Mouse (Mus musculus) heart, adult 2 months (tissue): ENCODE results near the gene E2f4. TPM values are rescaled to one million over a fixed set of nuclear protein-coding genes. Genes with fewer than 3 reads are reported as not detected.

Experiments
- DNase-seq, 2 experiments: peaks; one replicate each; pipeline ENCODE4 v3.0.0; 2021
- H3K27ac ChIP-seq: fragments of 200-600 bp; 2 replicates; pipeline ENCODE4 v1.8.1; 2022
- H3K27me3 ChIP-seq: fragments of 200-500 bp; 2 replicates; pipeline ENCODE4 v1.6.1; 2012; ENCODE audit warnings: mild to moderate bottlenecking, low read length, inconsistent platforms, mixed read lengths; ENCODE audit not compliant: control insufficient read depth, insufficient read depth
- H3K36me3 ChIP-seq: fragments of 200-500 bp; 2 replicates; pipeline ENCODE4 v1.6.1; 2012; ENCODE audit warnings: low read length, inconsistent platforms; ENCODE audit not compliant: control insufficient read depth, insufficient read depth
- H3K4me1 ChIP-seq: fragments of 200-500 bp; 2 replicates; pipeline ENCODE4 v1.6.1; 2011; ENCODE audit warnings: low read length; ENCODE audit not compliant: control insufficient read depth, insufficient read depth
- H3K4me3 ChIP-seq: fragments of 200-600 bp; 2 replicates; pipeline ENCODE4 v1.8.1; 2022
- H3K79me2 ChIP-seq: fragments of 200-500 bp; replicated peaks from 2 replicates; pipeline ENCODE4 v1.6.1; 2012; ENCODE audit warnings: mild to moderate bottlenecking, inconsistent platforms, low read length, moderate library complexity, mixed read lengths; ENCODE audit not compliant: control insufficient read depth, insufficient read depth
- H3K9ac ChIP-seq: fragments of 200-500 bp; 2 replicates; pipeline ENCODE4 v1.6.1; 2012; ENCODE audit warnings: low read depth, mild to moderate bottlenecking, control low read depth, inconsistent platforms, low read length, mixed read lengths
- CTCF ChIP-seq: fragments of 200-600 bp; IDR thresholded peaks from 2 replicates; pipeline ENCODE4 v1.8.1; 2022; ENCODE audit warnings: antibody characterized with exemption, mild to moderate bottlenecking, moderate library complexity
- EP300 ChIP-seq: fragments of 200-500 bp; IDR thresholded peaks from 2 replicates; pipeline ENCODE4 v1.6.1; 2011; ENCODE audit warnings: low read depth, low read length, control low read depth; ENCODE audit not compliant: insufficient read depth
- POLR2A ChIP-seq: fragments of 200-500 bp; IDR thresholded peaks from 2 replicates; pipeline ENCODE4 v1.6.1; 2011; ENCODE audit warnings: mild to moderate bottlenecking, low read depth, low read length, control low read depth; ENCODE audit not compliant: insufficient read depth
- WGBS: fragments of 180-500 bp; shearing (Covaris S2); methylation state at CpG from one replicate; pipeline ENCODE4 v1.1.7; 2018; 5-methylcytosine and 5-hydroxymethylcytosine counted together
- intact Hi-C: fragments of 180-260 bp; cut with DNase I; formaldehyde crosslinking; loops from one replicate; pipeline ENCODE4 v1.15.1; 2025
- polyA plus RNA-seq: library from polyadenylated mRNA; depleted of rRNA; stranded (reverse); fragments of >200 nt; gene quantifications from 2 replicates; pipeline ENCODE4 v1.2.3, GENCODE M21; 2012
- total RNA-seq, 2 experiments: library from RNA; stranded (reverse); gene quantifications; 2 replicates each; pipeline ENCODE4 v1.2.3; 2021

The E2f4 gene
- total and polyA plus RNA-seq, 3 experiments = 21.1 to 61.8 (median 21.5) TPM

DNA sequence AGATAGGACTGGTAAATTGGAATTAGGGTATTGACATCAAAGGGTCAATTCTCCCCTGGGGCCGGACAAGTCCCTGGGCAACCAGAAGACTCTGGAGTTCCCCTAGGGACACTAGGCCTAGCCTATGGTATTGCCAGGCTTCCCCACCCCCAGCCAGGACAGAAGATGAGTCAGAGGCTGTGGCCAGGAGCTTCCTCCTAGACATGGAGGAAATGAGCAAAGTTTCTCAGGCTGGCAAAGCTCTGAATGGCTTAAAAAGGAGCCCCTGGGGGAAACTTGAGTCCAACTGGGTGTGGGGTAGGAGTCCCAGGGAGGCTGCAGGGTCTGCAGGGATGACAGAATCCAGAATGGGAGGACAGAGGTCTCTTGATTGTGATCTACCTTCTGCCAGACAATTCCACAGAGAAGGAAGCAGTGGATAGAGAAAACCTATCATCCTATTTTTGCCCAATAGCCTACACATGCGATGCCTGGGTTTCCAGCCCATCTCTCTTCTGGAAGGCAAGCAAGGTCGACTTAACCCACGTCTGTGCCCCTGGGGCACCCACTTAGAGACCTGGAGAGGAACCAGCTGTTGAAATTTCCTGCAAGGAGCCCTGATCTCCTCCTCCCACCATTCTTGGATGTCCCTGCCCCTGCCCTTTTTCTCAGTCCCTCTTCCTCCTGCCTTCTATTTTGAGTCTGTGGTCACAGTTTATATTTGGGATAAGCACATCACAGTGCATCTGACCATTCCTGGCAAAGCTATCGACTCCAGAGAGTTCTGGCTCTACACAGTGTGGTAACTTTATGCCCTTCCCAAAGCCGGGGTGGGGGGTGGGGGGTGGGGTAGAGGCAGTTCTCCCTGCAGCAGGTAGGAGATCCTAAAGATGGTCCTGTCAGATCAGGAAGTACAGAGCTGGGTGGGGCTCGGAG, 47.9 kb downstream of the E2f4 start:
- Histone ChIP-seq H3K4me3 (no peak overlapping the region), H3K4me1 (peaks cover 14% of the 10 kb centered on the region), H3K79me2 (no peaks in the 10 kb centered on the region), H3K9ac (0 out of 2 replicates have a peak overlapping the region, but pooled peaks have one; percentile 4), H3K27me3 (peaks cover 1% of the 10 kb centered on the region; the same call in 1 of the 2 replicates), H3K36me3 (no peaks in the 10 kb centered on the region; the same call in 1 of the 2 replicates), H3K27ac (peak overlapping the region; percentile 55)
- intact Hi-C loops = no loop called here
- TF ChIP-seq CTCF = no peak
- no peak for TF ChIP-seq EP300
- TF ChIP-seq POLR2A = no peak
- 23% methylated on average over 7 of the region's 7 CpGs for WGBS
- peak; percentile 38 to 61 for DNase-seq

DNA sequence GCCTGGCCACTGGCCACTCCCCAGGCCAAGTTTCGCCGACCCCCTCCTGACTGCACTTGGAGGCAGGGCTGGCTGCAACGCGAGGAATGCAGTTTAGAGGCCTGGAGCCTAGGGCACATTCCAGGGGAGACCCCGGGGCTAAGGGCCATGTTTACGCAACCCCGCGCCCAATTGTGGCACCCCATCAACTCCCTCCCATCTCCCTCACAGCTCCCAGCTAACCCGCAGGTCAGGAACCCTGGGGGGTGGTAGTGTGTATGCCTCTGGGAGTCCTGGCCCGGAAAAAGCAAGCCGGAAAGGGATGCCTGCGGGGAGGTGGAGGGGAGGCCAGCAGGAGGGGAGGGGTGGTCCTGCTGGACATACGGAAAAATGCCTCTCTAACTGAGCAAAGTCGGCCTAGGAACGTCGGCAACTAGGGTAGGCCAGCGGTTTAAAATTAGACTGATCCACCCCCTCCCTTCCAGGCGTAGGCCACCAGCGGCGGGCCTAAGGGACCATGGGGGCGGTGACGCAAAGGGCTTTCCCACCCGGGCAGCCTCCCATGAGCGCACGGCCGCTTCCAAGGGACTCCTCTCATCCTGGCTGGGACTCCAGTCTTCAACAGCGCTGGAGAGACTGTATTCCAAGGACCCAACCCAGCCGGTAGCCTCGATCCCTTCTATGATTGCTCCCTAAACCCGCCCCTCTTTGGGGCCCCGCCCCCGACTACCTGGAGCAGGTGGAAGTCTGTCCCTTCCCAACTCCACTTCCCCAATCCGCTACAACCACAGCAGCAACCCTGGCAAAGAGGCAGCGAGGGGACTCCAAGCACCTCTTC, 49.4 kb downstream of the E2f4 start:
- H3K9ac ChIP-seq = peak overlapping the region; percentile 67
- peaks cover 4% of the 10 kb centered on the region for H3K4me1 ChIP-seq
- H3K4me3 ChIP-seq = peak overlapping the region; percentile 98
- no peaks in the 10 kb centered on the region; the same call in 1 of the 2 replicates for H3K36me3 ChIP-seq
- no peaks in the 10 kb centered on the region for H3K79me2 ChIP-seq
- TF ChIP-seq EP300 (peak; percentile 46; the same call in 1 of the 2 replicates), POLR2A (peak; percentile 45; the same call in 1 of the 2 replicates), CTCF (no peak)
- peak overlapping the region; percentile 81 for H3K27ac ChIP-seq
- 2% methylated on average over 34 of the region's 34 CpGs for whole genome bisulfite sequencing
- intact Hi-C loops = loop anchor here (2.0 kb wide), 1 partner anchor 20 kb away; the partner anchor contains the start of genes Lrrc29 and Tmem208
- peak; percentile 83 for DNase-seq
- H3K27me3 ChIP-seq = peaks cover 1% of the 10 kb centered on the region; the same call in 1 of the 2 replicates

- WGBS = under 1% methylated on average over 53 of the region's 53 CpGs
- peak within 1 kb of the TSS; percentile 81 for H3K27ac ChIP-seq
- peak within 1 kb of the TSS; percentile 75 for H3K9ac ChIP-seq
- TF ChIP-seq POLR2A (peak; percentile 89), EP300 (no peak), CTCF (peak; percentile 40)
- intact Hi-C loops = loop anchor here (2.0 kb wide), 1 partner anchor 21 kb away; the partner anchor contains the start of genes Lrrc29 and Tmem208
- H3K4me3 ChIP-seq = peak within 1 kb of the TSS; percentile 98
- peak; percentile 91 to 97 for DNase-seq
- peaks cover 1% of the 10 kb centered on the region; the same call in 1 of the 2 replicates for H3K27me3 ChIP-seq
- H3K36me3 ChIP-seq = no peaks in the 10 kb centered on the region; the same call in 1 of the 2 replicates
- peaks cover 4% of the 10 kb centered on the region for H3K4me1 ChIP-seq
- H3K79me2 ChIP-seq = no peaks in the 10 kb centered on the region
Observed at GRCm38 (mm10) chr8:105347428-105348221, 50.2 kb downstream of the E2f4 start, which contains the start of gene Fhod1. TSS of gene Fhod1 (minus strand) at chr8:105347953.

GRCm38 (mm10) chr8:105348450-105349095, 51.1 kb downstream of the E2f4 start, which contains the start of gene Slc9a5:
TSS of gene Slc9a5 (plus strand) at chr8:105348843.
- intact Hi-C loops = no loop called here
- H3K27me3 ChIP-seq = peaks cover 1% of the 10 kb centered on the region; the same call in 1 of the 2 replicates
- peak within 1 kb of the TSS; percentile 75 for H3K9ac ChIP-seq
- no peaks in the 10 kb centered on the region for H3K79me2 ChIP-seq
- H3K4me1 ChIP-seq = peaks cover 4% of the 10 kb centered on the region
- WGBS = under 1% methylated on average over 34 of the region's 34 CpGs
- TF ChIP-seq POLR2A = no peak
- peak; percentile 44 for TF ChIP-seq CTCF
- peak within 1 kb of the TSS; percentile 81 for H3K27ac ChIP-seq
- peak; percentile 61 to 67 for DNase-seq
- no peaks in the 10 kb centered on the region; the same call in 1 of the 2 replicates for H3K36me3 ChIP-seq
- H3K4me3 ChIP-seq = peak within 1 kb of the TSS; percentile 98
